Mouse (Mus musculus) adrenal gland, postnatal 25 days (tissue): ENCODE data around the gene Cacng5. TPM values are rescaled to one million over a fixed set of nuclear protein-coding genes. Genes with fewer than 3 reads are reported as not detected.

ENCODE experiments used
- DNase-seq: peaks from one replicate; pipeline ENCODE4 v3.0.0; 2021; ENCODE audit warnings: mixed read lengths
- long read RNA-seq: library from polyadenylated mRNA; stranded (forward); transcript quantifications from one replicate; pipeline ENCODE4 v2.0.0, GENCODE M21; 2021
- total RNA-seq: library from RNA; stranded (reverse); gene quantifications from 2 replicates; pipeline ENCODE4 v1.2.3, GENCODE M21; 2021

Cacng5 gene
- total RNA-seq = 0.15 TPM in 1 of 2 replicates, not detected in the other
- long read RNA-seq = 0 reads

GRCm38 (mm10) chr11:107914634-107915226, at the start of gene Cacng5:
Gene Cacng5 (minus strand): TSS chr11:107915055.
- peak; percentile 24 for DNase-seq

GRCm38 (mm10) chr11:107957566-107958350, 42.9 kb upstream of the Cacng5 start:
- no peak for DNase-seq

DNA sequence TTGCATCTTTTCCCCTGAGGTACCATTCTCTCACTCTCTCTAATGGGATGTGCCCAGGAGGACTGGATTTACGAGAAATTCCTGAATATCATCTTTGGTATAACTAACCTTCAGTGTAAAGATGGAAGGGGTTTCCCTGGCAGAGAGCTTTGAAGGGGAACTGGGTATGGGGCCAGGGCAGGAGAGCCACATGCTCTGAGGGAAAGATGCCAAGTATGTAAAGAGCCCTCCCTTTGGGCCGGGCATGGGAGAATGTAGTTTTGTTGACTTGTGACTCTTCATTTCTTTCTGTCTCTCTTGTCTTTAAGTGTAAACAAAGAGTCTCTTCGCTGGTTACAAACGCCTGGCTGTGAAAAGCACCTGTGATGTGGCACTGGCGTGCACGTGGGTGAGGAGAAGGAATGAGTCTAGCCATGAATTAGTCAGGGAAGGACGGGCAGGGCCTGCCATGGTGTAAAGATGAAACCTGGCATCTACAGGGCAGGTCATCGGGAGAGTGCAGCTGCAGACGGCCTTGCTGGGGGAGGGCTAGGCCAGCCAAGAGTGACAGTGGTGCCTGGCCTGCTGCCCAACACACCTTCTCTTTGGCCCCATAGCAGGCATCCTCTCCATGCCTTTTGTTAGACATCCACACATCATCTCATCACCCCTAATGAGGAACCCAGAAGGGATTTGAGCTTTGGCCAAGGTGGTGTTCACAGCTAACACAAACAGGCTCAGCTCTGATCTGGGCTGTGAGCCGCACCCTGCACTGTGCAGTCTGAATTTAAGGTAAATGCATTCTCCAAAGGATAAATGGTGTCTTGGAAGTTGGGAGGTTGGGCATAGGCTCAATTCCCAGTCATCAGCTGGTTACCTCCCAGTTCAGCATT, 40.6 kb upstream of the Cacng5 start:
- DNase-seq = no peak

DNA sequence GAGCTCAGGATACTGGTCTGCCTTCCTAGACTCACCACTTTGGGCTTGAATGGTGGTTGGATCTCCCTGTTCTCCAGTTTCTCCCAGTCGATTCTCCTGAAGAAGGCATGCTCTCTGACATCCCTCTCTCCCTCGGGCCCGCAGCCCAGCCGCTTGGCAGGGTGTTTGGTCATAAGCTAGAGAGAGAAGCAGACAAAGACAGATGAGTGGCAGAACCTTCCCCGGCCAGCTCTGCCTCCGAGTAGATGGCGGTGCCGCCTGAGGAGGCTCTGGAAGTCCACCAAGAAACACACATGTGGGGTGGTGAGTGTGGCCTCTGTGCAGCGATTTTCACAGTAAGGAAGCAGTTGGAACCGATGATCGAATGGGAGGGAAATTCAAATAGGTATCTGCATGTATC, 36.6 kb upstream of the Cacng5 start:
- no peak for DNase-seq

- no peak for DNase-seq
Measured at GRCm38 (mm10) chr11:107950658-107951057, 35.8 kb upstream of the Cacng5 start.

DNA sequence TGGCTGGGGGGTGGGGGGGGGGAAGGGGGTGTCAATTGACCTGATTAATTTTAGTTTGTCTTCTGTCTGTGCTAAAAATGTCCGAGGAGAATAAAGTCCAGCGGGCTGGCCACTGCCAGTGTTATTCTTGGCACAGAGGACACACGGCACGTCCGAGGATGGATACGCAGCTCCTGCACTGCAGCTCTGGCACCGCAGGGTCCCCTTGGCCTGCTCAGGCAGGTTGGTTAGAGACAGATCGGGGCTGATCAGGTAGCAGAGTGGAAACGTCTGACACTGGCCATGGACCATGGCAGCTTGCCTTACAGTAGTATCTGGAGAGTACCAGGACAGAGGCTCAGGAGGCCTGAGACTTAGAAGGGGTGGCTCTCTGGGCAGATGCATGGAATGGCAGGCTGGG, 35.4 kb upstream of the Cacng5 start:
- no peak for DNase-seq

- DNase-seq = no peak
Measured at GRCm38 (mm10) chr11:107947951-107948350, 33.1 kb upstream of the Cacng5 start.

DNA sequence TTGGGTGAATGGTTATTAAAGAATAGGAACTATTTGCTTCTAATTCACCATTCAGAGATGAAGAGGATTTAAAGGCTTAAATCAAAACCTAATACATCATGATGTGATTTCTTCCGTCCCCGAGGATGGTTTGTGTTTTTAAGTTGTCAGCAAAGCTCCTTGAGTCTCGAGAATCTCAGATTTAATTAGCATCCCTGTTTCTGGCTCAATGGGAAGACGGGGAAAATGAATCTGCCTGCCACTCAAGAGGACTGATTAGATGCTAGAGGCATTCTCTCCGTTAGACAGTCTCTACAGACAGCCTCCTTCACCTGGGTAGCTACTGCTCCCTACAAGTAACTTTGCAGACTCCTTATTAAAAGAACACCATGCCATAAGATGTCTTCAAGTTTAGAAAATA, 32.0 kb upstream of the Cacng5 start:
- no peak for DNase-seq

- DNase-seq = no peak
Measured at GRCm38 (mm10) chr11:107936929-107937328, 22.1 kb upstream of the Cacng5 start.

GRCm38 (mm10) chr11:107931721-107932120, 16.9 kb upstream of the Cacng5 start:
- DNase-seq = no peak

DNA sequence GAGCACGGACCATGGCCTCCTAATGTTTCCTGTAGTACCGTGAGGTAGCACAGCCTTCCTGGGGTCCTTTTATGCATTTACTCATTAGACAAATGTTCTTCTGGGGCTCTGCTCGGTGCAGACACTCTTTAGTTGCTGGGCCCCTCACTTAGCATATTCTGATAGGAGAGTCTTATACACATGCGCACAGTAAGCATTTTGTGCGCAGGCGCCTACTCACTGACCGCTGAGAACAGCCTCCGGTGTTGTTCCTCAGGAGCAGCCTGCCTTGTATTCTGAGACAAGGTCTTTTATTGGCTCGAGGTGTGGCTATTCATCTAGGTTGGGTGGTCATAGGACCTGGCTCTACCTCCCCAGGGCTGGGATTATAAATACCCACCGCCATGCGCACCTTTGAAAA, 16.4 kb upstream of the Cacng5 start:
- DNase-seq = no peak

GRCm38 (mm10) chr11:107929712-107930111, 14.9 kb upstream of the Cacng5 start:
- no peak for DNase-seq

GRCm38 (mm10) chr11:107919852-107920508, 5.1 kb upstream of the Cacng5 start:
- DNase-seq = peak; percentile 25

DNA sequence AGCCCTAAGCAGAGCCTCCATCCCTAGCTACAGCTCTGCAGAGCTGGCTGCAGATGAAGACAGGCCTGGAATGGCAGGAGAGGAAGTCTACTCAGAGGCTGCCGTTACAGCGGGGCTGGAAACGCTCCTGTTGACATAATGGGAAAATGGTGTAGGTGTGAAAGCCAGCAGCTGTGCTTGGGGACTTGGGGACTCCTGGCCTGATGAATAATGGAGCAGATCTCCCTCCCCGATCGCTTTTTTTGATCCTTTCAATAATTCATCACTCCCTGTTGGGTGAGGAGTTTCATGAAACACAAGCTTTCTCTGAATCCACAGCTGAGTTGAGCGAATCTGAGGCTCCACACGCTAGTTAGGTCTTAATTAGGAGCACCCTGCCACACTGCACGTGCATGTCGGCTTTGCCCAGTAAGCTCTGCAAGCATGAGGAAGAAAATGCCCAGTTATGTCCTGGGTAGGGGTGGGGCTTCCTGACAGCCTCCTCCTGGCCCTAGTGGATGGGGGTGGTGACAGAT, 2.9 kb upstream of the Cacng5 start:
- DNase-seq = no peak

DNA sequence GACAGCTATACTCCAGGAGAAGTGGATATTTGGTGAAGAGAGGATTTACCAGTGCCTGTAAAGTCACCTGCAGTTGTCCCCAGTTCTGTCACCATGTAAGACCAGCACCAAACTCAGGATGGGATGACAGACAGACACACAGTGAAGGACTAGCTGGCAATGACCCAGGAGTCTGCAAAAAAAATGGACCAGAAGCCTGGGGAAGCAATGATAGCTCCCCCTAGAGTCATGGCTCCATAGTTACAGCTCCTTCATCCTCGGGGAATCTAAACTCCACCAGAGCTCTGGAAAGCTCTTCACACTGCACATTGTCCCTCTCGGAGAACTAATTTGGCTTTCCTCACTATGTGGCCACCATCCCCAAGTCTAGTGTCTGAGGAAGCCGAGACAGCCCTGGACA, 1.5 kb downstream of the Cacng5 start:
- DNase-seq = no peak

- DNase-seq = no peak
Measured at GRCm38 (mm10) chr11:107905364-107905763, 9.5 kb downstream of the Cacng5 start.

GRCm38 (mm10) chr11:107903966-107904605, 10.8 kb downstream of the Cacng5 start:
- DNase-seq = peak; percentile 55

DNA sequence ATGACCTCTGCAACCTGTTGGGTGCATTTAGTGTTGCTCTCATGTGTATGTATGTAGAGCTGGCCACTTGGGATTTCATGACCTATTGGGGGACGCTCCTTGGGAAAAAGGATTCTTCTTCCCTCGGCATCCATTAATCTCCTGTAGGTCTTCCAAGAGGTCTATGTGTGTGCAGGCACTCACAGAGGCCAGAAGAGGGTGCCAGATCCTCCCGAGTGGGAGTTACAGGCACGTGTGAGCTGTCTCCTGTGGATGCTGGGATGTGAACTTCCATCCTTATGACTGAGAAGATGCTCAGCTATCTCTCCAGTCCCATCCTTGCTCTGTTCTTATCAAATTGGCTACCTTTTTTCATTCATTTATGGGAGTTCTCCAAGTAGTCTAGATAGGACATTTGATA, 14.4 kb downstream of the Cacng5 start:
- DNase-seq = no peak

GRCm38 (mm10) chr11:107898698-107899097, 16.2 kb downstream of the Cacng5 start:
- DNase-seq = no peak

DNA sequence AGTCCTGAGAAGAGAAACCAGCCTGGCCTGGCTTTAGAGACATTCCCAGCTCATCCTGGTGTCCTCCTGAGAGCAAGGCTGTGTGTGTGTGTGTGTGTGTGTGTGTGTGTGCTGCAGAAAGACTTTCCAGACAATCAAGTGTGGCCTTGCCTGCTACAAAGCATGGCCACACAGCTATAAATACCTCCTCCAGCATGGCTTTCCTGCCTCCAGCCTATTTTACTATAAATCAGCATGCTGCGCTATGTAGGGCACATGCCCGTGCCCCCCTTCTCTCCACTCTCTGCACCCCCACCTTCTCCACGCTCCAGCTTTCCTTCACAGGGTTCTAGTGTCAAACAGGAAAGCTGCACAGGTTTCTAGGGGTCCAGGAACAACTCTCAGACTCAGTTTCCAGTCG, 19.2 kb downstream of the Cacng5 start:
- no peak for DNase-seq

- DNase-seq = no peak
Measured at GRCm38 (mm10) chr11:107891377-107891776, 23.5 kb downstream of the Cacng5 start.

- no peak for DNase-seq
Measured at GRCm38 (mm10) chr11:107887342-107887741, 27.5 kb downstream of the Cacng5 start.
